Mouse (Mus musculus): ENCODE data around the gene Cnnm1.

Cnnm1 gene

DNA sequence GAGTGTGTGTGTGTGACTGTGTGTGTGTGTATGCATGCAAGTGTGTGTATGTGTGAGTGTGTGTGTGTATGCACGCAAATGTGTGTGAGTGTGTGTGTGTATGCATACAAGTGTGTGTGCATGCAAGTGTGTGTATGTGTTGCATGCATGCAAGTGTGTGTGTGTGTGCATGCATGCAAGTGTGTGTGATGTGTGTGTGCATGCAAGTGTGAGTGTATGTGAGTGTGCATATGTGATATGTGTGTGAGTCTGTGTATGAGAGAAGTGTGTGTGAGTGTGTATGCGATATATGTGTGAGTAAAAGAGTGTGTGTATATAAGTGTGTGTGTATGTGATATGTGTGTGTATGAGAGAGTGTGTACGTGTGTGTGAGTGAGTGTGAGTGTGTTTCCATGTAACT is 95.1 kb downstream of the Cnnm1 start:
- no peak for DNase-seq (ENCODE audit: low spot score in 2 of 2)

GRCm38 (mm10) chr19:43546337-43547117 is 106.3 kb downstream of the Cnnm1 start:
- DNase-seq (ENCODE audit: low spot score in 2 of 2), result no peak
